Mouse (Mus musculus): ENCODE results near the gene Apoc1.

Gene Apoc1

GRCm38 (mm10) chr7:19685374-19685773 is 7.1 kb downstream of the Apoc1 start:
- no peak for DNase-seq (ENCODE audit: low spot score)

- DNase-seq (ENCODE audit: low spot score), result no peak
These were observed 8.7 kb downstream of the Apoc1 start for GRCm38 (mm10) chr7:19683771-19684201.

- no peak for DNase-seq (ENCODE audit: low spot score)
These were observed 9.5 kb downstream of the Apoc1 start for GRCm38 (mm10) chr7:19682979-19683378.

- no peak for DNase-seq (ENCODE audit: low spot score)
These were observed 11.2 kb downstream of the Apoc1 start, which contains the start of the genes Gm44805 and Apoc4 for GRCm38 (mm10) chr7:19681202-19681694. Gm44805 (minus strand) TSS chr7:19681423. Apoc4 (minus strand) TSS chr7:19681479.

GRCm38 (mm10) chr7:19680702-19681101 is 11.8 kb downstream of the Apoc1 start:
- no peak for DNase-seq (ENCODE audit: low spot score)

- no peak for DNase-seq (ENCODE audit: low spot score)
These were observed 13.6 kb downstream of the Apoc1 start for GRCm38 (mm10) chr7:19678901-19679300.

GRCm38 (mm10) chr7:19677872-19678271 is 14.6 kb downstream of the Apoc1 start, which contains the start of gene Apoc2:
Apoc2 (minus strand) TSS chr7:19677941.
- DNase-seq (ENCODE audit: low spot score), result no peak

- DNase-seq (ENCODE audit: low spot score), result no peak
These were observed 15.8 kb downstream of the Apoc1 start for GRCm38 (mm10) chr7:19676662-19677061.

GRCm38 (mm10) chr7:19675824-19676223 is 16.6 kb downstream of the Apoc1 start:
- DNase-seq (ENCODE audit: low spot score), result no peak

GRCm38 (mm10) chr7:19673083-19673699 is 19.3 kb downstream of the Apoc1 start:
- no peak for DNase-seq (ENCODE audit: low spot score)

- no peak for DNase-seq (ENCODE audit: low spot score)
These were observed 20.9 kb downstream of the Apoc1 start for GRCm38 (mm10) chr7:19671511-19671910.

GRCm38 (mm10) chr7:19668947-19669721 is 23.3 kb downstream of the Apoc1 start:
- DNase-seq (ENCODE audit: low spot score), result peak; percentile 94

GRCm38 (mm10) chr7:19667434-19667833 is 25.0 kb downstream of the Apoc1 start:
- no peak for DNase-seq (ENCODE audit: low spot score)

GRCm38 (mm10) chr7:19666750-19667149 is 25.7 kb downstream of the Apoc1 start:
- no peak for DNase-seq (ENCODE audit: low spot score)

- DNase-seq (ENCODE audit: low spot score), result peak; percentile 98
These were observed 27.3 kb downstream of the Apoc1 start, which contains the start of gene Clptm1 for GRCm38 (mm10) chr7:19664955-19665841. Clptm1 (minus strand) TSS chr7:19665033.

- DNase-seq (ENCODE audit: low spot score), result no peak
These were observed 28.0 kb downstream of the Apoc1 start for GRCm38 (mm10) chr7:19664455-19664954.

- DNase-seq (ENCODE audit: low spot score), result no peak
These were observed 28.5 kb downstream of the Apoc1 start for GRCm38 (mm10) chr7:19663940-19664339.

- no peak for DNase-seq (ENCODE audit: low spot score)
These were observed 39.8 kb downstream of the Apoc1 start for GRCm38 (mm10) chr7:19652614-19653013.

- DNase-seq (ENCODE audit: low spot score), result no peak
These were observed 41.2 kb downstream of the Apoc1 start for GRCm38 (mm10) chr7:19651063-19651786.

GRCm38 (mm10) chr7:19641223-19641622 is 51.2 kb downstream of the Apoc1 start:
- DNase-seq (ENCODE audit: low spot score), result no peak
